Mouse (Mus musculus) heart, postnatal 4 days (tissue): ENCODE data around the gene Arhgap30. TPM values are rescaled to one million over a fixed set of nuclear protein-coding genes. Genes with fewer than 3 reads are reported as not detected.

Experiments used
- DNase-seq: peaks from one replicate; pipeline ENCODE4 v3.0.0; 2021
- total RNA-seq, 2 experiments: library from RNA; stranded (reverse); gene quantifications; 2 replicates each; pipeline ENCODE4 v1.2.3; 2021

The Arhgap30 gene
- total RNA-seq: 1 to 10 TPM in 1 of 2 experiments, under 1 TPM in 1; 0.90 to 1.5 TPM

- peak; percentile 27 for DNase-seq
Measured at GRCm38 (mm10) chr1:171388376-171389102, at the start of gene Arhgap30. Gene Arhgap30 (plus strand): TSS chr1:171388954.

GRCm38 (mm10) chr1:171342262-171343207, 46.2 kb upstream of the Arhgap30 start:
- no peak for DNase-seq

GRCm38 (mm10) chr1:171343922-171344677, 44.7 kb upstream of the Arhgap30 start:
- DNase-seq: peak; percentile 40

GRCm38 (mm10) chr1:171344715-171345114, 44.0 kb upstream of the Arhgap30 start:
- no peak for DNase-seq

GRCm38 (mm10) chr1:171345225-171346094, 43.3 kb upstream of the Arhgap30 start, which contains the start of the genes Nit1 and Pfdn2:
Gene Nit1 (minus strand): TSS chr1:171345646.
Gene Pfdn2 (plus strand): TSS chr1:171345670.
- peak; percentile 92 for DNase-seq

- no peak for DNase-seq
Measured at GRCm38 (mm10) chr1:171346095-171346450, 42.7 kb upstream of the Arhgap30 start.

GRCm38 (mm10) chr1:171348665-171349064, 40.1 kb upstream of the Arhgap30 start:
- DNase-seq: no peak

GRCm38 (mm10) chr1:171349210-171349609, 39.5 kb upstream of the Arhgap30 start:
- no peak for DNase-seq

- DNase-seq: peak; percentile 32
Measured at GRCm38 (mm10) chr1:171355812-171356340, 32.9 kb upstream of the Arhgap30 start.

GRCm38 (mm10) chr1:171356814-171357213, 31.9 kb upstream of the Arhgap30 start:
- no peak for DNase-seq

GRCm38 (mm10) chr1:171358421-171358820, 30.3 kb upstream of the Arhgap30 start:
- peak; percentile 43 for DNase-seq

- DNase-seq: no peak
Measured at GRCm38 (mm10) chr1:171360253-171360652, 28.5 kb upstream of the Arhgap30 start.

- peak; percentile 87 for DNase-seq
Measured at GRCm38 (mm10) chr1:171360656-171361055, 28.1 kb upstream of the Arhgap30 start, which contains the start of gene Klhdc9. Gene Klhdc9 (minus strand): TSS chr1:171360798.

- DNase-seq: peak; percentile 82
Measured at GRCm38 (mm10) chr1:171361106-171362103, 27.3 kb upstream of the Arhgap30 start.

- no peak for DNase-seq
Measured at GRCm38 (mm10) chr1:171365934-171366333, 22.8 kb upstream of the Arhgap30 start.

GRCm38 (mm10) chr1:171369845-171370556, 18.8 kb upstream of the Arhgap30 start, which contains the start of gene Nectin4:
Gene Nectin4 (plus strand): TSS chr1:171370099.
- no peak for DNase-seq

GRCm38 (mm10) chr1:171372880-171373279, 15.9 kb upstream of the Arhgap30 start:
- no peak for DNase-seq

GRCm38 (mm10) chr1:171373946-171374345, 14.8 kb upstream of the Arhgap30 start:
- no peak for DNase-seq

GRCm38 (mm10) chr1:171375646-171376097, 13.1 kb upstream of the Arhgap30 start:
- peak; percentile 20 for DNase-seq
